Mouse (Mus musculus) T-helper 17 cell (primary cell): ENCODE data around the gene Tapbp.
"Not testable (repeated sequence)": the region's sequence is repeated elsewhere in the genome, so short reads cannot be mapped to it uniquely, and the experiment has no call there.

Source experiments
- in situ Hi-C, 2 experiments: fragments of 300-600 bp; cut with MboI, MseI; formaldehyde crosslinking; loops; 1 replicate in 1 of 2; 2 replicates in 1 of 2; pipeline ENCODE4 v1.15.1; 2025; ENCODE audit warnings: high pct_unique_total_duplicates in 2 of 2

The Tapbp gene

GRCm38 (mm10) chr17:33940206-33940805, 24.6 kb downstream of the Tapbp start, which contains the start of the genes Pfdn6 and Wdr46:
TSS of gene Pfdn6 (minus strand) at chr17:33940343.
TSS of gene Wdr46 (plus strand) at chr17:33940660.
- in situ Hi-C loops = no loop called here

DNA sequence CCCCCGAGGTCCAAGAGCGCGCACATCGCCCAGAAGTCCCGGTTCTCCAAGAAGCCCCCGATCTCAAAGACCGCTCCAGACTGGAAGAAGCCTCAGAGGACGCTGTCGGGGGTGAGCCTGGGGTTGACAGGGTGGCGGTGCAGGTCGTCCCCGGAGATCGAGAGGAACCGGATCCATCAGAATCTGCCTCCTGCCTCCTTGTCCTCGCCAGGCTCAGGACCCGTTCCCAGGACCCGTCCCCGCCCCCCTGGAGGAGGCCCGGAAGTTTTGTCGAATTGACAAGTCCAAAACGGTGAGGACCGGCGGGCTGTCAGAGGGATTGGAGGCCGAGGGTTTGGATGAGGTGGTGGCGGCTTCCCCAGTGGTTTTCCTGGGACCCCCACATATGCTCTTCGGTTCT, 25.3 kb downstream of the Tapbp start:
- in situ Hi-C loops = no loop called here

DNA sequence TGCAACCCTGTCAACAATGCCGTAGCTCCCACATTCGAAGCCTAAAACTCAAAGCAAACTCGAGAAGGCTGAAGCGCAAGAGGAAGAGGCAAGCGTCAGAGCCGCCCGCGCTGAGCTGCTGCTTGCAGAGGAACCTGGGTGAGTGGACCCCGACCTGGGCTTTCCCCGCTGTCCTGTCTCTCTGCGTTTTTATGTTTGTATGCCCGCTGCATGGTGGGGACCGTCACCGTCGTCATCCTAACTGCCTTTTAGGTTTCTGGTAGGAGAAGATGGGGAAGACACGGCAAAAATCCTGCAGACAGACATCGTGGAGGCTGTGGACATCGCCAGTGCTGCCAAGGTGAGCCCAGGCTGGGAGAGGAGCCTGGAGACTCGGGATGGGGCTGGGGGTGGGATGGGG, 25.7 kb downstream of the Tapbp start:
- in situ Hi-C loops = no loop called here

DNA sequence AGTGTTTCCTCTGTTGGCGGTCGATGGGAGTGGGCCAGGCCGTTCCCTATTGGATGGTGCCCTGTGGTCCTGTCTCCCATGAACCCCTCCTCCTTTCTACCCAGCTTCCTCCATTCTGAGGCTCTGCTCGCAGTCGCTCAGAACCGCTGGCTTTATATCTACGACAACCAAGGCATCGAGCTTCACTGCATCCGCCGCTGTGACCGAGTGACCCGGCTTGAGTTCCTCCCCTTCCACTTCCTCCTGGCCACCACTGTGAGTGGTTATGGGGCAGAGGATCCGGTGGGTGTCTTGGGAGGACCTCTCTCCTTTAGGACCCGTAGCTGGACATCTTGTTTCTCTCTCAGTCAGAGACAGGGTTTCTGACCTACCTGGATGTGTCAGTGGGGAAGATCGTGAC, 27.8 kb downstream of the Tapbp start:
- in situ Hi-C loops = no loop called here

DNA sequence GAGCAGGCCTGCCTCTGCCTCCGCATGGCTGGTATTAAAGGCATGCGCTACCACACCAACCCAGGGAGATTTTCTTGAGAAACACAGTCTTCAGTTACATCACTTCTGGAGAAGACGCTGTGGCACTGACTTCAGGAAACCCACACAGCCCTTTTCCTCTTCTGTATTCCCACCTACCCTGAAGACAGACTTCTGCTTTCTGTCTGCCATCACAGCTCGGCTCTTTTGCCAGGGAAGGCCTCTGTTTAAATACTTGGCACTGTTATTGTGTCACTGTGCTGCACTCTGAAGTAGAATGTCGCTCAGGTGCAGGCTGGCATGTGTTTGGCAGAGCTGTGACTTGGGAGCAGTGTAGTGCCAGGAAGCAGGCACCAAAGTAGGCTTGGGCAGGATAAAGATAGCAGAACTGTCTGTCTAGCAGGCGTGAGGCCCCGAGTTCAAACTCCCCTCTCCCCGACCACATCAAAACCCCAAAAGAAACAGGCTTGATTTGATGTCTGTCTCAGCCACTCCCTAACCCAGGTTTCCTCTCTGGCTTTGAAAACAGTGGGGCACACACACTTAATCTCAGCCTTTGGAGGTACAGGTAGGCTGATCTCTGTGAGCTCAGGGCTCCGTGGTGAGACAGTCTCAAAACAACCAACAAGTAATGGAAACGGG, 31.9 kb downstream of the Tapbp start:
- in situ Hi-C loops = no loop called here

GRCm38 (mm10) chr17:33948090-33948904, 32.6 kb downstream of the Tapbp start:
- in situ Hi-C loops = no loop called here

DNA sequence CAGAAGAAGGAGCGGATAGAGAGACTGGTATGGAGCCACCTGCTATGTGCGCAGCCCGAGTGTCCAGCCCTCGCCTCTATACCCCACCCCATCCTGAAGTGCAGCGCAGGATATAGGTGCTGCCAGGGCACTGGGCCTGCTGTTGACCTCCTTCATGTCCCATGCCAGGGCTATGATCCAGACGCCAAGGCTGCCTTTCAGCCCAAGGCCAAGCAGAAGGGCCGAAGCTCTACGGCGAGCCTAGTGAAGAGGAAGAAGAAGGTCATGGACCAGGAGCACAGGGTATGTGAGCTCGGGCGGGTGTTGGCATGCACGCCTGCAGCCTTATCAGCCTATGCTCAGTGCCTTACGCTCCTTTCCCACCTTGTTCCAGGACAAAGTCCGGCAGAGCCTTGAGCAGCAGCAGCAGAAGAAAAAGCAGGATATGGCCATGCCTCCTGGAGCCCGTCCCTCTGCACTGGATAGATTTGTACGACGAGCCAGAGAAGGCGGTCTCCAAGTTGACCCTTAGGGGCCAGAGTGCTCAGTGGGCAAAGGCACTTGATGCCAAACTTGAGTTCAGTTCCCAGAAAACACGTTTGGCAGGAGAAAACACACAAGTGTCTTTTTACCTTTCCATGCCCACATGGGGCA, 33.3 kb downstream of the Tapbp start:
- in situ Hi-C loops = no loop called here

GRCm38 (mm10) chr17:33950131-33950625, 34.5 kb downstream of the Tapbp start:
- in situ Hi-C loops = no loop called here

DNA sequence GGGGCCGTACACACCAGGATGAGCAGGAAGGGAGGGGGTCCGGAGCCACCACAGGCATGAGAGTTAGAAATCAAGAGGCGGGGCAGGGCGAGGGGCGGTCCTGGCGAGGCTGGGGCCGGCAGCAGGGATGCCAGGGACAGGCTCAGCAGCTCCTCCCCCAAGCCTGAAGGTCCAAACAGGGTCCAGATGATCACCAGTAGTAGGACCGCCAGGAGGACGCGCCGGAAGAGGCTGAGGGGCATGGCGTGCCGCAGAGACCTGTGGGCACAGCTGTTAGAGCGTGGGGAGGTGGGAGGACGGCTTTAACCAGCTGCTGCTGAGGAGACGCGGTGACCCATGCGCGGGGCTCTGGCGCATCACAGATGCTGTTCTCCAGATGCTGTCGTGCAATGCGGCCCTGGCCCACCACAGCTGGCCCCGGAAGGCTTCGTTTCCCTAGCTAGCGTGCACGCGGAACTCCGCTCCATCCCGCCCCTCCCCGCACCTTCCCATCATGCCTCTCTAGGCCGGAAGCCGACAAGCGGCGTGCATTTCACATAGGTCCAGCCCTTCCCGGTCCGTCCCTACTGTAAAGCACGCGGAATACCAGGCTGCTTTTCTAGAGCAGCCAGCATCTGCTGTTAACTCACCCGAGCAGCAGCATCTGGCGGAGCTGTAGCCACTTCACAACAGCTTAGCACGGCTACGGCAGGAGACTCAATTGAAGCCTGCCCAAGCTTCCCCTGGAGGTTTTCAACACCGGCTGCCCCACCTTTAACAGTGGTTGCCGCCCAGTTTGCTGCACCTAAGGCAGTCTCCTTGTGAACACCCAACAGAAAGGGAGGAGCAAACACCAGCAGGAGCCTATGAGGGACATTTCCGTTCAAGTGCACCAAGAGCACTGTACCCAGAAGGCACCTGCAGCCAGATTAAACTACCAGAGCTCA, 35.6 kb downstream of the Tapbp start, which contains the start of gene B3galt4:
Gene B3galt4, minus strand, starts transcription at position 468 of the 926 bp plus-strand sequence.
- in situ Hi-C loops = no loop called here

GRCm38 (mm10) chr17:33952015-33952414, 36.3 kb downstream of the Tapbp start:
- in situ Hi-C loops = not testable (repeated sequence)

DNA sequence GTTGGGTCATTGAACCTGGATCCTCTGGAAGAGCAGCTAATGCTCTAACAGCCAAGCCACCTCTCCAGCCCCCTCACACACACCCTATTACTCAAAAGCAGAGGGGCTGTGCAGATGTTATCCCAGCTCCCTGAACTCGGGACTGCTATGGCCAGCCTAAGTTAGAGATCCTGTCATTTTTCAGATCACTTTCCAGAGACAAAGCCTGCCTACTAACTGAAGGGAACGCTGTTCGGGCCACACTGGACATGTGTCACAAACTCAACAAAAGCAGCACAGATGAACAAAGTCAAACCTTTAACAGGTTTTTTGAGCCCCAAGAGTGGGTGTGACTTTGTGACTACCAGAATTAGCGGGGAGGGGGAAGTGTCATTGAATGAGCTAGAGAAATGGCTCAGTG, 37.2 kb downstream of the Tapbp start:
- in situ Hi-C loops = no loop called here

GRCm38 (mm10) chr17:33953310-33953709, 37.6 kb downstream of the Tapbp start:
- in situ Hi-C loops = no loop called here

DNA sequence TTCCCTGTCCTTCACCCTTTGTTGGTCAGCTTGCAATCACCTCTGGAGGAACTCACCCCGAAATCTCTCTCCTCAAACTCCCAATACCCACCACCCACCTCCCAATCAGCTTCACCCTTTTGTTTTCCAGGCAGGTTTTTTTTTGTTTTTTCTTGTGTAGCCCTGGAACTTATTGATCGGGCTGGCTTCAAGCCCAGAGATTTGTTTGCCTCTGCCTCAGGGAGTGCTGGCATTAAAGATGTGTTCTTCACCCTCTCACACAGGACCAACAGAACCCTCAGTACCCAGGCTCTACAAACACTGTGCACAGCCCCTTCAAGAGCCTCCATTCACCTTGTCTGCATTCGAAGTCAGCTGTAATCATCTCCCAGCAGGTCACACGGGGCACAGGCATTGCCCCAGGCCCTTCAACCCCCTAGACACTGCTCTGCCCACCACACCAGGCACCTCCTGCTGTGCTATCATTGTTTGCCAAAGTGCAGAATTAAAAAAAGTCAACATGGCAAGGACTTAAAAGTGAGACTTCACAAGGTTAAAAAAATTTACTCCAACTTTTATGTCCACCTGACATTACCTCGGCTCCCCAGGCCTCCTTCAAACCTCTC, 38.4 kb downstream of the Tapbp start:
- in situ Hi-C loops = no loop called here

GRCm38 (mm10) chr17:33954646-33955554, 39.2 kb downstream of the Tapbp start:
- in situ Hi-C loops = no loop called here

DNA sequence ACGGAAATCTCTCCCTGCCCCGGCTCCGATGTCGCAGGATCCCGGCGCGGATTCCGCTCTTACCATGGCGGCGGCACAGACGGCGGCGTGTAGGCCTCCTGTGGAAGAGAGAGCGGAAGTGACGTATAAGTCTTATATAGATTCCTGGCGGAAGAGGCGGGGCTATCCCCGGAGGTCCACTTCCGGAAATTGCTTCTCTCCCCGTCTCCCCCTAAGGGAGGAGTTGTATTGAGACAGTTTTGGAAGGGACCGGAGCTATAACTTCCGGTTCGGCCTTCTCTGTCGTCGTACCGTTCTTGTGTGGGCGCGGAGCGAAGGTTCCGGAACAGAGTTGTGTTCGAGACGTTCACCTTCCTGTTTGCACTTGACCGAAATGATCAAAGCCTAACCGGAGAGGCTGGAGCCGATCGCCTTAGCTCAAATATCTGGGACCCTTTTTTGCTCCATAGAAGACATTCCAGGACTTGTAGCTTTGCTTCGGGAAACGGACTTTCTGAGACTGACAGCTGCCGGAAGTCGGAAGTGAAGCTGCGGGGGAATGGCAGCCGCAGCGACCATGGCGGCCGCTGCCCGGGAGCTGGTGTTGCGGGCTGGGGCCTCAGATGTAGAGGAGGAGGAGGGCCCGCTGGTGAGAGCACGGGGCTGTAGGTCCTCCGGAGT, 40.0 kb downstream of the Tapbp start, which contains the start of the genes Vps52 and Rps18:
Gene Vps52, plus strand, starts transcription at position 258 of the 660 bp plus-strand sequence.
Gene Rps18, minus strand, starts transcription at position 447 of the 660 bp plus-strand sequence.
- in situ Hi-C loops = no loop called here

DNA sequence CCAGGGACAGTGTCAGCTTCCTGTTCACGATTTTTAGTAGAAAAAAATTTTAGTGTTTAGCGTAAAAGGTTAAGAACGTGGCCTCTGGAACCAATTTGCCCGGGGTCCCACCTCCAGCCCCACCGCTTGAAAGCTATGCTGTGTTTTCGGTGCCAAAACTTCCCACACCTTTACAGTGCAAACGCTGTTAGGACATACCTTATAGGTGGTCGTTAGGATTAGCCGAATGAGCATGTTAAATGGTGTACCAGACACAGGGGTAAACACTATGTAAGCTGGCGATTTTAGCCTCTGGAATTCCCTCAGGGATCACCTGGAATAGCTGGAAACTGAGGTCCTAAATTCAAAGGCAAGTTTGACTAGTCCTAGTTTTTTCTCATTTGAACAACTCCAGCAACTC, 40.6 kb downstream of the Tapbp start:
- in situ Hi-C loops = no loop called here

- in situ Hi-C loops = no loop called here
Observed at GRCm38 (mm10) chr17:33957493-33957892, 41.8 kb downstream of the Tapbp start.

DNA sequence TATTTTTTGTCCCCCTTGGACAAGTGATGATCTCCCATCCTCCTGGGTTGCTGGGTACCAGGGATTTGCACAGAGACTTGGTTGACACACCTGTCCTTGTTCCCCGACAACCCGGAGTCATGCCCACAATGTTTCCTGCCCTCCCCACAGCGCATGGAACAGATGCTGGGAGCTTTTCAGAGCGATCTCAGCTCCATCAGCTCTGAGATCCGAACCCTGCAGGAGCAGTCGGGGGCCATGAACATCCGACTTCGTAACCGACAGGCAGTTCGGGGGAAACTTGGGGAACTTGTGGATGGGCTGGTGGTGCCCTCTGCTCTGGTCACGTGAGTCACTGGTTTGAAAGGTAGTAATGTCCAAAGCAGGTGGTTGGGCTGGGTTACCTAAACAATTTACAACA, 42.8 kb downstream of the Tapbp start:
- in situ Hi-C loops = no loop called here
